Mouse (Mus musculus): ENCODE results near the gene Cntnap2.

Gene Cntnap2

DNA sequence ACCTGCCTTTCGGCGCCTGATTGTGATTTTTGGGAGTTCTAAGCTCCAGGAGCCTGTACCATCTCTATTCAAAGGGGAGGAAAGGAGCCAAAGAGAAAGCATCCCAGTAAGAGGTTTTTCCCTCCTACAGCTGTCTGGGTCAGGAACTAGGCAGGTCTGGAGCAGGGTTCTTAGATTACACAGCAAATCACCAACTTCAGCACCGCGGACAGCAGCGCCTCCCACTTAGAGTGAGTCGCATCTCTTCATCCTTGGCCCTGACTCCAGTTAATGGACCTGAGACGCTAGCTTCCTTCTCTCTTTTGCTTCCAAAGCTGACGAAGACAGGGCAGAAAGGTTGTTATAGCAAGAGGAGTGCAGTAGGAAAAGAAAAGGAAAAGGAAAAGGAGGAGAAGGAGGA, at the start of gene Cntnap2:
Cntnap2 (plus strand) TSS at position 267 of the 400 bp plus-strand sequence.
- DNase-seq (ENCODE audit: low read depth in 2 of 2, low spot score in 2 of 2) = no peak

DNA sequence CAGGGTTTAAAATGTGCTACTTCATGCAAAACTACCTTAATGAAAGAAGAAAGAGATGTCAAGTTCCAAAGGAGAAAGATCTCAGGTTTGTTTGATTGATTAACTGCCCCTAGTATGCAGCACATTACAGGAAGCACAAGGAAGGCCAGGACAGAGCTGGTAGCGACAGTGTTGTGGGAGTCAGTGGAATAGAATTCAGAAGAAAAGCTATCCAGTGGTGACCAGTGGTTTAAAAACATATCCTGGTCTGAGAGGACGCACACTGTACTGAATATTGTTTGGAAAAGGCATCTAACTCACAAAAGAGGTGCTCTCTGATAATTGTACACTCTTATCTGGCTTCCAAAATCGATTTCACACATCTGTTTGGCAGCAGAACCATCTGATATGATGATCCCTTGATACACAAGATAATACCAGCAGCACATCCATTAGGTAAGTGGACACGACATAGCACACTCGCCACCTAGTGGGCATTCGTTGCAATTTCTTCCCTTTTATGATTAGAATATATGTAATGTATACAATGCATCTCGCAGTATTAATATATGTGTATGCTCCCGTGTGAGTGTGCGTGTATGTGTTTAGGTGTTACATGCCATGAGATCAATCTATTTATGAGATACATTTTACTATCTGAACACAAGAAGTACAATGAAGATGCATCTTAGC, 33.0 kb upstream of the Cntnap2 start:
- DNase-seq (ENCODE audit: low read depth in 2 of 2, low spot score in 2 of 2) = no peak

DNA sequence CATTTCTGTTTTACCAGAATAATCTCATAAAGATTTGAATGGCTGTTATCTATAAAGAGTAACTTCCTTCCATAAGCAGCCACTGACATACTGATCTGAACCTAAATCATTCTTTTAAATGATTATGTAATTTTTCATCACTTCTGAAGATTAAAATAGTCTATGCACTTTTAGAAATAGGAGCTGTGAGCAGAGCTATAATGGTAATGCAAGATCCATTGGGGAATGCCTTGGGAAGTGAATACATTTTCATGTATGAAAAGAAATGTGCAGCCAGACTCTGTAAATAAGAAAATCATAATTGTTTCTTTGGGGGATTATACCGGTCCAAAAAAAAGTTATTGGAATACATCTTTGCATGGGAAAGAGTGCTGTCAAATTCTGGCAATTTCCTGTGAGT, 19.7 kb upstream of the Cntnap2 start:
- DNase-seq (ENCODE audit: low read depth in 2 of 2, low spot score in 2 of 2) = no peak

DNA sequence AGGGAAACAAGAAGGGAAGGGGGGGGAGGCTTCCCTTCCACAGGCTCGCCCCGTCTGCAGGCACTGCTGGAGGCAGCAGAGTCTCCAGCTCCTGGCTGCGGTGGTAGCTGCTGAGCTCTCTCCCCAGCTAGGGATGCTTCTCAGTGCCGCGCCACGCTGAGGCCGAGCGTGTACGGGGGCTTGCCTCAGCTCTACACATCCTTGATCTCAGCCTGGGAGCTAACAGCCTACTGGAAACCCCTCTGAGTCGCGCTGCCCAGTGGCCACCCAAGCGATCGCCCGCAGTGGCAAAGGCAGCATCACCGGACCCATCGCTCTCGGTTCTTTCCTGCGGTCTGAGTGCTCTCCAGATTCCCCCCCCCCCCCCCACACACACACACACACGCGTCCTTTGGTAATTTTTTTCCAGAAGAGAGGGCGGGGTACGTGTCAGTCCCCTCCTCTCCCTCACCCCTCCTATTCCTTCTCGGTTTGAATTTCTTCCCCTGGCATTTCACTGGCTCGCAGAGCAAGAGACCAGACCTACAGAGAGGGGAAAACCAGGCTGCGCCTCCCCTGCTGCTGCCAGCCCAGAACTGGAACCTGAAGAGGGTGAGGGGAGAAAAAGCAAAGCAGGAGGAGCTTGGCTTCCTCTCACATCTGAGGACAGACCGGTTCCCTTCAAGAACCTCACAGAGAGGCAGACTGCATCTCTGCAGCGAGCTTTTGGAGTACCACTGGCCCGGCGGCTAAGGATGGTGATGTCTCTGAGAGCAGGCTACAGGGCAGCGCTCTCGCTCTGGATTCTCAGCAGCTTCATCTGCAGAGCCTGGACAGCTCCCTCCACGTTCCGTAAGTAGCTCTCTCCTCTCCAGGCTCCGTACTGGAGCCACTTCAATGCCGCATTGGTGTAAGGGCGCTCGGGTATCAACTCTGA, 657 bp downstream of the Cntnap2 start:
- DNase-seq (ENCODE audit: low read depth in 2 of 2, low spot score in 2 of 2) = no peak

DNA sequence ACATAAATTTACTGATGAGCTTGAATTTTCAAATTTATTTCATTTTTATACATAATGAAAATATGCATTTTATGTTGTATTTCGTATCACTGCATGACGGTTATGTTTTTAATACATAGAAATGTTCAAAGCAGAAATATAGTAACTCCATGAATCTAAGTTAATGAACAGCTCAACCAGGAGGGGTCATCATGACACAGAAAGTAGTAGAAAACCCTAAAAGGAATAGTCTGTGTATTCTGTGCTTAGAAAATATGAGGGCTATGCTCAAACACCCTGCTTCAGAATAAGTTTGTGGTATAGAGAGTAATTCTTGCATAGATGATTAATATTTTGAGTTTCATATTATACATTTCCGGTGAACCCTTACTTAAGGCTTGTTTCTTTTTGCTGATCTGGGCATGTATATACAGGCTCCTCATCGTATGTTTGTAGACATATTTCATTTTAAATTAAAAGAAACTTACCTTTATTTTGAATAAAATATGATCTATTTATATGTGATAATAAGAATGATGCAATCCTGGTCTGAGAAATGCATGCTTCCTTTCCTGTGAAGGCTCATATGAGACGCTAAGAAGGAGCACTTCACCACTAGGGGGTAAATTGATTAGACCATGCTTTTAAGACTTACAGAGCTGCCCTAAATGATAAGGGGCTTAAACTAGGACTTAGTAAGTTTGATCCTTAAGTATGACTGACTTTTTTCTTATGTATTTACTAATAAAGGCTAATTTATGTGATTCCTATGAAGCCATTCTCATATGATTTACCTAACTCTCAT, 3.2 kb downstream of the Cntnap2 start:
- no peak for DNase-seq (ENCODE audit: low read depth in 2 of 2, low spot score in 2 of 2)

DNA sequence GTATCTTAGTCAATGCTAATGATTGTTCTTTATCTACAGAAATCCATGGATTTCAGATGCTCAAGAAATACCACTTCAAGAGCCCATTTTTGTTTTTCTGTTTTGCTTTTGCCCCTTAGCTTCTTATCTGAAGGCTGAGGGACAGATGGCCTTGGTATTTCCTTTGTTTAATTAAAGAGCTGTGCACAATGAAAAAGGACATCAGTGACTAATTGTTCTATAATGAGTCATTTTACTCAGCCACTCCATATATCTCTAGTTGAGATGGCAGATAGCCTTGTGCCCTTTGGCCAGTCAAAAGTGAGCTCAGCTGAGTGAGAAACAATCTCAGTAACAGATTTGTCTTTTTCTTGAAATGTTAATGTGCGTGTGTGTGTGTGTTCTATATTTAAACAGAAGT, 29.1 kb downstream of the Cntnap2 start:
- DNase-seq (ENCODE audit: low read depth in 2 of 2, low spot score in 2 of 2) = no peak

DNA sequence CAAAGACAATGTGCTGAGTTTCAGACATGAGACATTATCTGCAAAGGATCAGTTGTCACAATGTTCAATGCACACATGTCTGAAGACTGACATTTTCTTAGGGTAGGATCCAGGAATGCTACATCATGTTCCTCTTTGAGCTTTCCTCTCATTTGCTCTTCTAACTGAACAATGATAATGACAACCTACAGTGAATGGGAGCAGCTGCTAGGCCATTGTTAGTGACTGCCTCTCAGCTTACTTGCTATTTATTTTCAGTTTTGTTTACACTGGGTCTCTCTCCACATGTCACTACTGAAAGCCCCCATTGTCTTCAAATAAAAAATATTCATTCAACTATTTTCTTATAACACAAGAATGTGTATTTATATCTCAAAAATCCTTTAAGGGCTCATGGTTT, 54.5 kb downstream of the Cntnap2 start:
- DNase-seq (ENCODE audit: low read depth in 2 of 2, low spot score in 2 of 2) = no peak

DNA sequence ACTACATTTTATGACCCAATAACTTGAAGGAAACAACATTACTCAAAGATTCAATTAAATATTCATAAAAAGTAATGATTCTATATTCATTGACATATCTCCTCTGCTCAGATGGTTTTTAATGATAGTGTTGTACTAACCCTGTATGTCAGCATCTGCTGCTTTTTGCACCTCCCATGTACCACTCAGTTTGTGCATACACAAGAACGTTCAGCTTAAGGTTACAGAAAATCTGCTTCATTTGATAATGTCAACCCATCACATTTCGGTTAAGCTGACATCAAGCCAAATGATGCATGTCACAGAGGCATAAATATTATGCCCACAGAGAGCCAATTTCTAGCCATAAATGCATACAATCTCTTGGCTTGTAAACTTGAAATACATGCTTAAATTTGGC, 85.7 kb downstream of the Cntnap2 start:
- no peak for DNase-seq (ENCODE audit: low read depth in 2 of 2, low spot score in 2 of 2)

DNA sequence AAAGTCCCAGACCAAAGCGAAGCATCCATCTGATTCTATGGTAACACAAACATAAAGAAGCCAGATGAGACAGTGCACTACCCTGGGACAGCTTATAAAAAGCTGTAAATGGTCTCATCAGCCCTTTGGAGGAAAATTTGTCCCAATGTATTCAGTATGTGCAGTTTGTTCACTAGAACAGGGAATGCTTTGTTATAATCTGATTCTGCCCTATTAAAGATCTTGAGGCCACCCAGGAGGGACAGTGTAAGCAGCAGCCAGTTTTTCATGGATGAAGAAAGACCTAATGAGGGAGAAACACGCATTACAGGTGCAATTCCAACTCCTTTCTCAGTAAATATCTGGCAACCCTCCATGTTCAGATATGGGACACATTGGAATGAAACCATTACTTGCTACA, 145.9 kb downstream of the Cntnap2 start:
- no peak for DNase-seq (ENCODE audit: low read depth in 2 of 2, low spot score in 2 of 2)

DNA sequence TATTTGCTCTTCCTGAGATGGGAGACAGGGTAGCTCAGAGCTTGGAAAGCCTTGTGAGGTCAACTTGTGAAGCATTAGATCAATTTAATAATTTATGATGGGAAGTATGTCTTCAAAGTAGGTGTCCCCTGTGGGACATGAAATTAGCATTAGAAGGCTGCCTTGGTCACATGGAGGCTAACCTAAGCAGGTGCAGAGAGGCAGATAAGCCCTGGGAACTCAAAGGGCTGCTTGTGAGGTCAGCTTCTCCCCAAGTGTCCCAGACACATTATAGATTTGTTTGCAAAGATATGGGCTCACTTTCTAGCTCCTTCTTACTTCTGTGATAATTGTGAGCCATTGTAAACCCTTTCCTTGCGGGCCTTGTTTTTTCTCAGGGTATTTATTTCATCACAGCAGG, 155.2 kb downstream of the Cntnap2 start:
- no peak for DNase-seq (ENCODE audit: low read depth in 2 of 2, low spot score in 2 of 2)

DNA sequence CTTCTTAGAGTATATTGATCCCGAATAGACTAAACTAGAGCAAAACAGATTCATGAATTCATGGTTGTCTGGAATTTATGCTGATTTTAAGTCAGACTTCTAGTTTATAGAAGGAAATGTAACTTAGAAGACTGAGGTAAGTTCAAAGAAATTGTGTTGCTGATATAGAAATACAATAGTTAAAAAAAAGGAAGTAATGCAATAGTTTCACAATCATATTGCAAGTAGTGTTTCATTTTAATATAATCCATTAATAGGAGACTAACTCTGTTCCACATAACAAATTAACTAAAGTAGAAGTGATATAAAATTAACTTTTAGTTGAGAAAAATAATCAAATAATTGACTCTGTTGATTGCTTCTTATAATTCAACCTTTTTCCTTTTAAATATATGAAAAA, 169.8 kb downstream of the Cntnap2 start:
- no peak for DNase-seq (ENCODE audit: low read depth in 2 of 2, low spot score in 2 of 2)

DNA sequence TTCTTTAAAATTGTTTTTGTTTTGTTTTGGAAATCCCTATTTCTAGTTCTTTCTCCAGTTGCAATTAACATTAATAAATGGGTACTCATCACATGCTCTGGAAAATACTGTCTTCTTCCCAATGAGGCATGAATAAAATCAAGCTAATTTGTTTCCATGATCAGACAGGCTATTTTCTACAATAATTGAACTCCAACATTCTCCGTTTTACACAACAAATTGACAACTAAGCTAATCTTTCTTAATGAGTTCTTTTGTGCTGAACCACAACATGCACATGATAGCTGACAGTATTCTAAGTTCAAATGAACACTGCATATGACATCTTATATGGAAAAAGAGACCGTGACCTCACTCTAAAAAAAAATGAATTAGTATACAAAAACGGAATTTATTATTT, 173.4 kb downstream of the Cntnap2 start:
- no peak for DNase-seq (ENCODE audit: low read depth in 2 of 2, low spot score in 2 of 2)

DNA sequence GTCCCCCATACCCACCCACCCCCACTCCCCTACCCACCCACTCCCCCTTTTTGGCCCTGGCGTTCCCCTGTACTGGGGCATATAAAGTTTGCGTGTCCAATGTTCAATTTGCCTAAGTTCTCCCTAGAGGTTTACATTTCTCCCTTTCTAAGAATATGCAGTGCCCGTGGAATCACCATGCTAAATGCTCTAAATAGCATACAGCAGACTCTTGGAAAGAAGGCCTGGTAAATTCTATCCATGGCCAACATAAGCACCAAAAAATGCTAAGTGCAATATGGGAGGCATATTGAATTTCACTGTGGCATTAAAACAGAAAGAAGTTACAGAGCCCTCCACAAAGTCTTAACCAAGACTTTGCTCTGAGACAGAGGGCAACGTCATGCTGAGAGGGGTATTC, 177.4 kb downstream of the Cntnap2 start:
- no peak for DNase-seq (ENCODE audit: low read depth in 2 of 2, low spot score in 2 of 2)

DNA sequence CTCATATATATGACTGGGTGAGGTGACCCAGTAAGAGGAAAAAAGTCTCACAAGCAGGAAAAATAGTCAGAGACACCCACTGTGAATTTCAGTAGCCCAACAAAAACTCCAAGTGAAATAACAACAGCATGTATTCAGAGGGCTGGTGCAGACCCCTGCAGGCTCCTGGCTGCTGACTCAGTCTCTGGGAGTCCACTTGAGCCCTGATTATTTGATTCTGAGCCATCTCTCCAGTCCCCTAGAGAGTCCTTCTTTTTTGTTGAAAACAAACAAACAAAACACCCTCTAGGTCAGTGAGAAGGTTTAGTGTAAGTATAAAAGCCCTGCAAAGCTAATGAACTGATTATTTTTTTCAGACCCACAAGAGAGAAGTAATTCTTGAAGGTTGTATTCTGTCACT, 179.0 kb downstream of the Cntnap2 start:
- DNase-seq (ENCODE audit: low read depth in 2 of 2, low spot score in 2 of 2) = no peak

DNA sequence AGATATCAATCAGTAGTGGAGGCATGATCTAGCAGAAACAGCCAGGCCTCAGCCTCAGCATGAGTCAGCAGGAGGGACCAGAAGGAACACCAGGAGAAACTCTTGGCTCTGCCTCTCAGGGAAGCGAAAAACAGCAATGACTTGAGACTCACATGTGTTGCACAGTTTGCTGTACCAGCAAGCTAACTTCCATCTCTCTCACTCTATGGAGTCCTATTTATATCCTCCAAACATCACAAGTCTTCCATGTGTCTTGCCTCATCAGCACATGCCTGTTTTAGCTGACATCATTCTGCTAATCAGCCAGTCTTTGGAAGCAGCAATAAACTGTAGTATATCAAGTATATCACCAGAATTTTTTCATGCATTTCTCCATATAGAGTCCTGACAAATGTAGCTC, 182.1 kb downstream of the Cntnap2 start:
- no peak for DNase-seq (ENCODE audit: low read depth in 2 of 2, low spot score in 2 of 2)

DNA sequence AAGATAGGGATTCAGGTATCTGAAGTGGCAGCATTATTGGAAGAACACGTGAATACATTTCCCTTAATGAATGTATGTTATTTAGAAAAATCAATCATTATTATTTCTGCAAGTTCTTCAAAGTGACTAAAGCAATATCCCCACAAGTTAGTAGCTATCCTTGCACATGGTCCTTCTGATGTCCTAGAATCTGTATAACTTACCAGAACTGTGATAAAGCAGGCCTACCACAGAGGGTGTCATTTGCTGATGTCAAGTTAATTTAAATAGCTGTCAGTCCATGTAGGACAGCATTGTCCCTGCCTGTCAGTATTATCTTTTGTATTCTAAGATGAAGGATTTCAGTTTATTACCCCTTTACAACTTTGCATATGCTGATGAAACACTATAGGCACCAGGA, 185.5 kb downstream of the Cntnap2 start:
- DNase-seq (ENCODE audit: low read depth in 2 of 2, low spot score in 2 of 2) = no peak

DNA sequence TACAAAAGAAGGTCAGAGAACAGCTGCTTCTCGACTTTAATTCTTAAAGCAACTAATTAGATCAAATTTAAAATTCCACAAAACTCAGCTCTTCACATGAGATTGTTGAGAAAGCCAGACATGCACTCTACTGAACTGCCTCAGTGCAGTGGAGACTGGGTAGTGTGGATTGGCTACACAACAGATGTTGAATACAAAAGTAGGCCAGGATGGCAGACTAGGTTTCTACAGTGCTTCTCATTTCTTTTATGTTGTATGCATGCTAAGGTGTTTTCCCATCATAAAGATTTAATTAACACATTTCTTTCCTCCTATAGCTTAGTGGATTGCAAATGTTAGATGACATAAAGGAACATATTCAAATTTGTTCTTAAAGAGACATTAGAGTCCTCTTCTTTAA, 198.9 kb downstream of the Cntnap2 start:
- no peak for DNase-seq (ENCODE audit: low read depth in 2 of 2, low spot score in 2 of 2)

DNA sequence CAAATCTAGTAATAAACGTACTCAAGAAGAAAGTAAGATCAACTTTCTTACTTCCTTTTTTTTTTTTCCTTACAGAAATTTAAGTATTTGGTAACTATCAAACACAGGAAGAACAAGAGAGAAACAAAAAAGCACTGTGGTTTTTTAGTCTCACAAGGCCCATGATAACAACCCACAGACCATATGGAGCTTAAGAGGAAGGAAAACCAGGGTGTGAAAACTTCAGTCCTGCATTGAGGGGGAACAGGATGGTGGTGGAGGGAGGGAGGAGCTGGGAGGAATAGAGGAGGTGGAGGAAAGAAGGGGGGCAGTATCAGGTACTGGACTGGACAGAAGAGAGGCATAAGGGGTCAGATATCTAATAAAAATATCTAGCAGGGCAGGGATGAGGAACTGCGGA, 212.4 kb downstream of the Cntnap2 start:
- DNase-seq (ENCODE audit: low read depth in 2 of 2, low spot score in 2 of 2) = no peak

DNA sequence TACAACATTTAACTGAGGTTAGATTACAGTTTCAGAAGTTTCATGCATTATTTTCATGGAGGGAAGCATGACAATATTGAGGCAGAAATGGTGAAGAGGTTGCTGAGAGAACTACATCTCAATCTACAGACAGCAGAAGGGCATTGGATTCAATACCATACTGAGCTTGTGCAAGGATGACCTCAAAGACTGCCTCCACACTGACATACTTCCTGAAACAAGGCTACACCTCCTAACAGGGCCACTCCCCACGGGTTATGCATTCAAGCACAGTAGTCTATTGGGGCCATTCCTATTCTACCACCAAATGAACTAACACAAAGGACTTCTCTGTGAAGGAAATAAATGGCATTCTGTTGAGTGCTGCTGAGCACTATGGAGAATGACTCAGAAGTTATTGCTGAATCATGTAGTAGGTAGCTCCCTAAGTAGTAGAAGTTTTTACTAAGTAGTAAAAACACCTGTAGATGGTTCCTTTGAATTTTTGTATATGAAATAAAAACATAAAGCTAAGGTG, 214.2 kb downstream of the Cntnap2 start:
- no peak for DNase-seq (ENCODE audit: low read depth in 2 of 2, low spot score in 2 of 2)

DNA sequence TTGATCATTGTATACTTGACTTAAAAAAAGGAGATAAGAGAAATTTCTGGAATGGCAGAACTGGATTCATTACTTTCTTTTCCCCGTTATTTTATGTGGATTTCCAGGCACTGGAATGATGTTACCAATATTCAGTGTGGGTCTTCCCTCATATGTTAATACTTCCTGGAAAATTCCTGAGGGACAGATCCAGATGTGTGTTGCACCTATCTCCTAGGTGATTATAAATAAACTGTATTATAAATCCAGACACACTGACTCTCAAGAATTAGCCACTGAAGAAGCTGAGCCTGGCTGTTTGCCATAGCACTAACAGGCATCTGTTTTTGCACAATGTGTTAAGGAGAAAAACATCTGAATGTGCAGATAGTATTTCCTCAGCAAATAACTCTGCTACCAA, 231.0 kb downstream of the Cntnap2 start:
- DNase-seq (ENCODE audit: low read depth in 2 of 2, low spot score in 2 of 2) = no peak

DNA sequence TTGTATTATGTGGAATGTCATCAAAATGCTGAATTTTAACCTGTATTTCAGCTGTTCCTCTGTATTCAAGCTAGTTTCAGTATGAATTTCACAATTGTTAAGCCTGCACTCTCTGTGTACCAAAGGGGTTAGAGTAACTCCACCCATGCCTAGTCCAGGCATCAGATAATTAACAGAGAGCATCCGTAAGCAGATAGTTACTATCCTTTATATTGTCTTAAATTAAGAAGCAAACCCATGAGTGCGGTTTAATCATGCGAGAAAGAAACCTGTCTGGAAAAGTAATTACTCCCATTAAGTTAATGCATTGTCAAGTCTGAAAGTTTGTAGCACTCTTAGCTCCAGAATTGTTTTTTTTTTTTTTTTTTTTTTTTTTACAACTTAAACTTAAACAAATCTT, 258.3 kb downstream of the Cntnap2 start:
- DNase-seq (ENCODE audit: low read depth in 2 of 2, low spot score in 2 of 2) = no peak

DNA sequence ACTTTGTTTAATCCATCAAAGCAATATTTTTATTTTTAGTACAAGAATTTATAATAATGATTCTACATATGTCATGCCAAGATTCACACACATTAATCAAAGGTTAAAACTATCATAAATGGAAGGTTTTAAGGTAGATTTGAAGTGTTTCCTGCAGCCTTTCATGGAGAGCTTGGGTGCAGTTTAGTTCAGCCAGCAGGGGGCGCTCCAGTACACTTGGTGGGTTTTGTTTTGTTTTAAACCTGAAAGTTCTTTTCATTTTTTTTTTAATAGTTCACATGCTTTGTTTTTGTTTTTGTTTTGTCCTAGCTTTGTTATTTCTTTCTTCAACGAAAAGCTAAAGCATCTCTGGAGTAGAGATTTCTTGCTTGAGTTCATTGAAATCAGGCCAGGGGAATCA, 264.3 kb downstream of the Cntnap2 start:
- DNase-seq (ENCODE audit: low read depth in 2 of 2, low spot score in 2 of 2) = no peak

Measured in CD8-positive naive resting alpha-beta T cell, adult 2 months (primary cell).